Mouse (Mus musculus): ENCODE results near the gene Slc39a11. TPM values are rescaled to one million over a fixed set of nuclear protein-coding genes. Genes with fewer than 3 reads are reported as not detected.

Gene Slc39a11
- polyA plus RNA-seq, 1 experiment from 2014 or later = 26.2 TPM

GRCm38 (mm10) chr11:113537199-113537586, 112.7 kb downstream of the Slc39a11 start:
- H3K4me3 ChIP-seq (ENCODE audit: low read length) = no peak overlapping the region
- no peak for ATAC-seq (ENCODE audit: low read depth)
- H3K27ac ChIP-seq (ENCODE audit: low read length) = no peak overlapping the region
- WGBS = 68% methylated on average over 8 of the region's 8 CpGs
- H3K27me3 ChIP-seq (ENCODE audit: control insufficient read depth, insufficient read depth, low read depth, low read length) = no peaks in the 10 kb centered on the region; the same call in 1 of the 2 replicates
- no peak overlapping the region for H3K9ac ChIP-seq (ENCODE audit: low read length)
- no peak overlapping the region for H3K4me2 ChIP-seq (ENCODE audit: low read depth, low read length)
- no peaks in the 10 kb centered on the region for H3K4me1 ChIP-seq (replicated peaks; ENCODE audit: control insufficient read depth, insufficient read depth, low read length)
- H3K9me3 ChIP-seq (ENCODE audit: control insufficient read depth, low read length) = no peaks in the 10 kb centered on the region
- no peaks in the 10 kb centered on the region for H3K36me3 ChIP-seq (ENCODE audit: control insufficient read depth, insufficient read depth, low read length)

- H3K4me1 ChIP-seq (replicated peaks; ENCODE audit: control insufficient read depth, insufficient read depth, low read length) = no peaks in the 10 kb centered on the region
- no peak for ATAC-seq (ENCODE audit: low read depth)
- H3K9ac ChIP-seq (ENCODE audit: low read length) = no peak overlapping the region
- WGBS = 75% methylated on average over 16 of the region's 16 CpGs
- H3K27me3 ChIP-seq (ENCODE audit: control insufficient read depth, insufficient read depth, low read depth, low read length) = no peaks in the 10 kb centered on the region; the same call in 1 of the 2 replicates
- no peaks in the 10 kb centered on the region for H3K9me3 ChIP-seq (ENCODE audit: control insufficient read depth, low read length)
- no peak overlapping the region for H3K4me3 ChIP-seq (ENCODE audit: low read length)
- no peak overlapping the region for H3K27ac ChIP-seq (ENCODE audit: low read length)
- no peak overlapping the region for H3K4me2 ChIP-seq (ENCODE audit: low read depth, low read length)
- no peaks in the 10 kb centered on the region for H3K36me3 ChIP-seq (ENCODE audit: control insufficient read depth, insufficient read depth, low read length)
Observed at GRCm38 (mm10) chr11:113536308-113537198, 113.3 kb downstream of the Slc39a11 start.

GRCm38 (mm10) chr11:113534341-113534740, 115.5 kb downstream of the Slc39a11 start:
- Histone ChIP-seq H3K36me3 (ENCODE audit: control insufficient read depth, insufficient read depth, low read length) (no peaks in the 10 kb centered on the region), H3K4me3 (ENCODE audit: low read length) (no peak overlapping the region), H3K4me2 (ENCODE audit: low read depth, low read length) (no peak overlapping the region), H3K27me3 (ENCODE audit: control insufficient read depth, insufficient read depth, low read depth, low read length) (no peaks in the 10 kb centered on the region; the same call in 1 of the 2 replicates), H3K4me1 (replicated peaks; ENCODE audit: control insufficient read depth, insufficient read depth, low read length) (no peaks in the 10 kb centered on the region), H3K27ac (ENCODE audit: low read length) (no peak overlapping the region), H3K9ac (ENCODE audit: low read length) (no peak overlapping the region), H3K9me3 (ENCODE audit: control insufficient read depth, low read length) (no peaks in the 10 kb centered on the region)
- 74% methylated on average over 11 of the region's 11 CpGs for WGBS
- ATAC-seq (ENCODE audit: low read depth) = no peak

GRCm38 (mm10) chr11:113533931-113534330, 115.9 kb downstream of the Slc39a11 start:
- WGBS = 47% methylated on average over 7 of the region's 7 CpGs
- Histone ChIP-seq H3K4me2 (ENCODE audit: low read depth, low read length) (no peak overlapping the region), H3K36me3 (ENCODE audit: control insufficient read depth, insufficient read depth, low read length) (no peaks in the 10 kb centered on the region), H3K27ac (ENCODE audit: low read length) (no peak overlapping the region), H3K9me3 (ENCODE audit: control insufficient read depth, low read length) (no peaks in the 10 kb centered on the region), H3K27me3 (ENCODE audit: control insufficient read depth, insufficient read depth, low read depth, low read length) (no peaks in the 10 kb centered on the region; the same call in 1 of the 2 replicates), H3K9ac (ENCODE audit: low read length) (no peak overlapping the region), H3K4me3 (ENCODE audit: low read length) (no peak overlapping the region), H3K4me1 (replicated peaks; ENCODE audit: control insufficient read depth, insufficient read depth, low read length) (no peaks in the 10 kb centered on the region)
- no peak for ATAC-seq (ENCODE audit: low read depth)

GRCm38 (mm10) chr11:113528391-113528790, 121.5 kb downstream of the Slc39a11 start:
- ATAC-seq (ENCODE audit: low read depth) = no peak
- Histone ChIP-seq H3K36me3 (ENCODE audit: control insufficient read depth, insufficient read depth, low read length) (no peaks in the 10 kb centered on the region), H3K4me2 (ENCODE audit: low read depth, low read length) (no peak overlapping the region), H3K27ac (ENCODE audit: low read length) (no peak overlapping the region), H3K9me3 (ENCODE audit: control insufficient read depth, low read length) (no peaks in the 10 kb centered on the region), H3K4me1 (replicated peaks; ENCODE audit: control insufficient read depth, insufficient read depth, low read length) (no peaks in the 10 kb centered on the region), H3K9ac (ENCODE audit: low read length) (no peak overlapping the region), H3K27me3 (ENCODE audit: control insufficient read depth, insufficient read depth, low read depth, low read length) (no peaks in the 10 kb centered on the region), H3K4me3 (ENCODE audit: low read length) (no peak overlapping the region)
- WGBS = 87% methylated on average over 3 of the region's 3 CpGs

GRCm38 (mm10) chr11:113525731-113526130, 124.1 kb downstream of the Slc39a11 start:
- Histone ChIP-seq H3K4me1 (replicated peaks; ENCODE audit: control insufficient read depth, insufficient read depth, low read length) (no peaks in the 10 kb centered on the region; the same call in 1 of the 2 replicates), H3K9ac (ENCODE audit: low read length) (no peak overlapping the region), H3K27ac (ENCODE audit: low read length) (no peak overlapping the region), H3K4me3 (ENCODE audit: low read length) (no peak overlapping the region), H3K4me2 (ENCODE audit: low read depth, low read length) (no peak overlapping the region), H3K27me3 (ENCODE audit: control insufficient read depth, insufficient read depth, low read depth, low read length) (no peaks in the 10 kb centered on the region), H3K36me3 (ENCODE audit: control insufficient read depth, insufficient read depth, low read length) (no peaks in the 10 kb centered on the region), H3K9me3 (ENCODE audit: control insufficient read depth, low read length) (no peaks in the 10 kb centered on the region)
- 71% methylated on average over 18 of the region's 18 CpGs for WGBS
- no peak for ATAC-seq (ENCODE audit: low read depth)

GRCm38 (mm10) chr11:113522726-113523125, 127.2 kb downstream of the Slc39a11 start:
- no peaks in the 10 kb centered on the region for H3K36me3 ChIP-seq (ENCODE audit: control insufficient read depth, insufficient read depth, low read length)
- no peaks in the 10 kb centered on the region for H3K9me3 ChIP-seq (ENCODE audit: control insufficient read depth, low read length)
- 83% methylated on average over 4 of the region's 4 CpGs for WGBS
- no peaks in the 10 kb centered on the region; the same call in 1 of the 2 replicates for H3K4me1 ChIP-seq (replicated peaks; ENCODE audit: control insufficient read depth, insufficient read depth, low read length)
- no peak for ATAC-seq (ENCODE audit: low read depth)
- no peak overlapping the region for H3K9ac ChIP-seq (ENCODE audit: low read length)
- H3K4me3 ChIP-seq (ENCODE audit: low read length) = no peak overlapping the region
- H3K27ac ChIP-seq (ENCODE audit: low read length) = no peak overlapping the region
- no peaks in the 10 kb centered on the region for H3K27me3 ChIP-seq (ENCODE audit: control insufficient read depth, insufficient read depth, low read depth, low read length)
- H3K4me2 ChIP-seq (ENCODE audit: low read depth, low read length) = no peak overlapping the region

GRCm38 (mm10) chr11:113521469-113522190, 128.2 kb downstream of the Slc39a11 start:
- 54% methylated on average over 20 of the region's 20 CpGs for WGBS
- no peaks in the 10 kb centered on the region for H3K9me3 ChIP-seq (ENCODE audit: control insufficient read depth, low read length)
- no peak for ATAC-seq (ENCODE audit: low read depth)

GRCm38 (mm10) chr11:113520851-113521461, 128.9 kb downstream of the Slc39a11 start:
- no peak overlapping the region for H3K27ac ChIP-seq (ENCODE audit: low read length)
- no peaks in the 10 kb centered on the region; the same call in 1 of the 2 replicates for H3K4me1 ChIP-seq (replicated peaks; ENCODE audit: control insufficient read depth, insufficient read depth, low read length)
- no peak overlapping the region for H3K4me2 ChIP-seq (ENCODE audit: low read depth, low read length)
- H3K4me3 ChIP-seq (ENCODE audit: low read length) = no peak overlapping the region
- no peaks in the 10 kb centered on the region for H3K9me3 ChIP-seq (ENCODE audit: control insufficient read depth, low read length)
- WGBS = 53% methylated on average over 17 of the region's 17 CpGs
- H3K27me3 ChIP-seq (ENCODE audit: control insufficient read depth, insufficient read depth, low read depth, low read length) = no peaks in the 10 kb centered on the region
- no peaks in the 10 kb centered on the region for H3K36me3 ChIP-seq (ENCODE audit: control insufficient read depth, insufficient read depth, low read length)
- no peak overlapping the region for H3K9ac ChIP-seq (ENCODE audit: low read length)
- no peak for ATAC-seq (ENCODE audit: low read depth)

More at GRCm38 (mm10) chr11:113521469-113522190, 128.2 kb downstream of the Slc39a11 start:
- no peak overlapping the region for H3K4me3 ChIP-seq (ENCODE audit: low read length)
- H3K4me1 ChIP-seq (replicated peaks; ENCODE audit: control insufficient read depth, insufficient read depth, low read length) = no peaks in the 10 kb centered on the region; the same call in 1 of the 2 replicates
- H3K4me2 ChIP-seq (ENCODE audit: low read depth, low read length) = no peak overlapping the region
- no peak overlapping the region for H3K9ac ChIP-seq (ENCODE audit: low read length)
- H3K36me3 ChIP-seq (ENCODE audit: control insufficient read depth, insufficient read depth, low read length) = no peaks in the 10 kb centered on the region
- no peaks in the 10 kb centered on the region for H3K27me3 ChIP-seq (ENCODE audit: control insufficient read depth, insufficient read depth, low read depth, low read length)
- H3K27ac ChIP-seq (ENCODE audit: low read length) = no peak overlapping the region

Data from lung, embryonic 16.5 days (tissue).